Mouse (Mus musculus) stomach, embryonic 14.5 days (tissue): ENCODE measurements around the gene Dtnb. TPM values are rescaled to one million over a fixed set of nuclear protein-coding genes. Genes with fewer than 3 reads are reported as not detected.
"Not testable (repeated sequence)": the region's sequence is repeated elsewhere in the genome, so short reads cannot be mapped to it uniquely, and the experiment has no call there.

Experiments
- ATAC-seq: fragments of 200-750 bp; cut with Nextera tagmentation; 2 replicates; pipeline ENCODE4 v1.8.0; 2017; ENCODE audit warnings: low read depth, moderate TSS enrichment; ENCODE audit not compliant: insufficient number of reproducible peaks, insufficient read depth, low FRiP score
- H3K27ac ChIP-seq: fragments of 300-500 bp; sonication (generic); 2 replicates; pipeline ENCODE4 v1.5.1; 2014; ENCODE audit warnings: mild to moderate bottlenecking, low read length, moderate library complexity, mixed read lengths
- H3K27me3 ChIP-seq: fragments of 300-500 bp; sonication (generic); 2 replicates; pipeline ENCODE4 v1.6.1; 2014; ENCODE audit warnings: low read length, control low read depth, mixed read lengths; ENCODE audit not compliant: control insufficient read depth, insufficient read depth
- H3K36me3 ChIP-seq: fragments of 300-500 bp; sonication (generic); 2 replicates; pipeline ENCODE4 v1.6.1; 2014; ENCODE audit warnings: mild to moderate bottlenecking, control low read depth, low read length, moderate library complexity, mixed read lengths; ENCODE audit not compliant: control insufficient read depth, insufficient read depth
- H3K4me1 ChIP-seq: fragments of 300-500 bp; sonication (generic); 2 replicates; pipeline ENCODE4 v1.6.1; 2014; ENCODE audit warnings: low read length, control low read depth, mixed read lengths; ENCODE audit not compliant: control insufficient read depth, insufficient read depth
- H3K4me2 ChIP-seq: fragments of 300-500 bp; sonication (generic); replicated peaks from 2 replicates; pipeline ENCODE4 v1.6.1; 2014; ENCODE audit warnings: low read depth, low read length, control low read depth
- H3K4me3 ChIP-seq: fragments of 300-500 bp; sonication (generic); 2 replicates; pipeline ENCODE4 v1.5.1; 2014; ENCODE audit warnings: low read depth, low read length, control low read depth
- H3K9ac ChIP-seq: fragments of 300-500 bp; sonication (generic); replicated peaks from 2 replicates; pipeline ENCODE4 v1.6.1; 2014; ENCODE audit warnings: low read depth, mild to moderate bottlenecking, control low read depth, low read length, moderate library complexity, mixed read lengths
- H3K9me3 ChIP-seq: fragments of 300-500 bp; sonication (generic); 2 replicates; pipeline ENCODE4 v1.6.1; 2016; ENCODE audit warnings: low read depth, low read length, control low read depth; ENCODE audit not compliant: control insufficient read depth
- WGBS: fragments of 180-500 bp; shearing (Covaris S2); extraction: QIAGEN DNeasy Blood & Tissue Kit; methylation state at CpG from one replicate; pipeline ENCODE4 v1.1.7; 2014; 5-methylcytosine and 5-hydroxymethylcytosine counted together
- polyA plus RNA-seq: library from polyadenylated mRNA; unstranded; fragments of >200 nt; fragmentation: Nextera tagmentation; extraction: Ambion mirVana; gene quantifications from 2 replicates; pipeline ENCODE4 v1.2.1, GENCODE M21; 2014

Gene Dtnb
- polyA plus RNA-seq, 1 experiment from 2014 or later: 36.1 TPM

DNA sequence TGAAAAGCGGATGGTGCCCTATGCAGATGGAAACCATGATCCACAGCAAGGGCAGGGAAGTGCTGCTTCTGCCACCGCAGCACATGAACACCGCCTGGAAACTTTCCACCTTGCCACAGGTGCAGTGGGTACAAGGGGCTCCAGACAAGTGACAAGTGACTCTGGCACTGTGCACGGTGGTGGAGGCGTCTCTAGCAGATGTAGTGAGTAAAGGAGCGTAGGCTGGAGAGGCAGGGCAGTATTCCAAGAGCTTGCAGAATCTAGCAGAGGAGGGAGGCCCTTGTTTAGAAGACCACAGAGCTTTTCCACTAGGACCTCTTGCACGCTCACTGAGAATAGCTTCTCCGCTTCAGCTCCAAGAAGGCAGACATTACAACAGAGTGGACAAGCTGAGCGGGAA is 102.7 kb downstream of the Dtnb start:
- Histone ChIP-seq H3K4me2 (no peak overlapping the region), H3K9ac (no peak overlapping the region), H3K9me3 (no peaks in the 10 kb centered on the region), H3K4me1 (0 out of 2 replicates have a peak, but pooled peaks cover 3% of the 10 kb centered on the region), H3K27ac (no peak overlapping the region), H3K4me3 (no peak overlapping the region), H3K36me3 (no peaks in the 10 kb centered on the region), H3K27me3 (no peaks in the 10 kb centered on the region)
- 91% methylated on average over 9 of the region's 9 CpGs for WGBS
- no peak for ATAC-seq

DNA sequence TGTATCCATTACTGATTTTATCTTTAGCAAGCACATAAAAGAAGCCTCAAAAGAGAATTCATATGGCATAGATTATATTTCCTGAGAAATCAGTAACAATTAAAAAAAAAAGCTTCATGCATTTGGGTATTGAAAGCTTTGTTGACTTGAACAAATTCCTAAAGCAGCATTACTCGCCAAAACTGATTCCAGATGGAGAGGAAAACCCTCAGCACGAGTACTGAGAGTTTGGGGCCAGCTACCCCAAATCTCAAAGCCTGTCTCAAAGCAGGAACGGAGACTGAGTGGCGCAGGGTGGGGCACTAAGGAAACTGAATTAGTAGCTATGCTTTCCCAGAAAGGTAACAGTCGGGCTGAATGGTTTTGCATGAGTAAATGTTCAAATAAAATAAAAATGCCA is 108.5 kb downstream of the Dtnb start:
- Histone ChIP-seq H3K9ac (no peak overlapping the region), H3K27me3 (no peaks in the 10 kb centered on the region), H3K4me3 (no peak overlapping the region), H3K27ac (no peak overlapping the region), H3K9me3 (no peaks in the 10 kb centered on the region), H3K36me3 (no peaks in the 10 kb centered on the region), H3K4me1 (no peaks in the 10 kb centered on the region), H3K4me2 (no peak overlapping the region)
- ATAC-seq: no peak
- 82% methylated on average over 5 of the region's 5 CpGs for WGBS

DNA sequence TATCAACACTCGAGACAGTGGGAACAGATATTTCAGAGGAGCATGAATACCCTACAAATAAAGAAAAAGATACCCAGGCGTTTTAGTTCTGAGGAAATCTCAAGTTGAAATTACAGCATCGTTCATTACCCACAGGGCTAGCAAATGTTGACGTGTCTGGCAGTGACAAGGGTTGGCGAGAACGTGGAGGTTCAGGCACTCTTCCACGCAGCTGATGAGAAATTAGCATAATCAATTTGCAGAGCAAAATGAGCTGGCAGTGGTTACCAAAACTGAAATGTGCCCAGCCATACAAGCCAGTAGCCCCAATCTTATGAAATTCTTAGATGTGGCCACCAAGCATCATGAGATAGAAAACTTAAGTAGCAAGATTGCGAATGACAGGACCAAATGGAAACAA is 110.9 kb downstream of the Dtnb start:
- H3K9me3 ChIP-seq: no peaks in the 10 kb centered on the region
- no peak overlapping the region for H3K4me2 ChIP-seq
- H3K27ac ChIP-seq: no peak overlapping the region
- H3K27me3 ChIP-seq: no peaks in the 10 kb centered on the region
- H3K4me3 ChIP-seq: no peak overlapping the region
- WGBS: 82% methylated on average over 8 of the region's 8 CpGs
- ATAC-seq: no peak
- H3K9ac ChIP-seq: no peak overlapping the region
- H3K4me1 ChIP-seq: no peaks in the 10 kb centered on the region
- H3K36me3 ChIP-seq: no peaks in the 10 kb centered on the region

DNA sequence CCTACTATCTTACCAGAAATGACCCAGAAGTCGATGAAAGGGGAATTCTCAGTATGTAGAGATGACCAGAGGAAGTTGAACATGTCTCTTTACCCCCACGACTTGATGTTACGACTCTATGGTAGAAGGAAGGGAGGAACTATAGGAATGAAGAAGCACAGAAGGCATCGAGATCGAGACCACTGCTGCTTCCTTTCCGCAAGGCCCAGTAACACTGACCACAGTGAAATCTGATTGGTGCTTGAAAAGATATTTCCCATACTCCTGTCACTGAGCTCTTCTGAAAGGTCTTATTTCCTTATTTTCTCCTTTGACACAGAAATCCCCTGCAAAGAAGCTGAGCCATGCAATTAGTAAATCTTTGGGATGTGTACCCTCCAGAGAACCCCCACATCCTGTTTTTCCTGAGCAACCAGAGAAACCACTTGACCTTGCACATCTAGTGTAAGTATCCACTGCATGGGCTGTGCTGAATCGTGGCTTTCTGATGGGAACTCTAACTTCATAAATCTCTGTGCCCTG is 114.3 kb downstream of the Dtnb start:
- no peak for ATAC-seq
- WGBS: 77% methylated on average over 7 of the region's 7 CpGs
- H3K27ac ChIP-seq: no peak overlapping the region; the same call in 1 of the 2 replicates
- no peaks in the 10 kb centered on the region for H3K4me1 ChIP-seq
- H3K9me3 ChIP-seq: no peaks in the 10 kb centered on the region
- H3K9ac ChIP-seq: no peak overlapping the region
- no peaks in the 10 kb centered on the region for H3K27me3 ChIP-seq
- H3K4me2 ChIP-seq: no peak overlapping the region
- no peaks in the 10 kb centered on the region for H3K36me3 ChIP-seq
- H3K4me3 ChIP-seq: no peak overlapping the region

DNA sequence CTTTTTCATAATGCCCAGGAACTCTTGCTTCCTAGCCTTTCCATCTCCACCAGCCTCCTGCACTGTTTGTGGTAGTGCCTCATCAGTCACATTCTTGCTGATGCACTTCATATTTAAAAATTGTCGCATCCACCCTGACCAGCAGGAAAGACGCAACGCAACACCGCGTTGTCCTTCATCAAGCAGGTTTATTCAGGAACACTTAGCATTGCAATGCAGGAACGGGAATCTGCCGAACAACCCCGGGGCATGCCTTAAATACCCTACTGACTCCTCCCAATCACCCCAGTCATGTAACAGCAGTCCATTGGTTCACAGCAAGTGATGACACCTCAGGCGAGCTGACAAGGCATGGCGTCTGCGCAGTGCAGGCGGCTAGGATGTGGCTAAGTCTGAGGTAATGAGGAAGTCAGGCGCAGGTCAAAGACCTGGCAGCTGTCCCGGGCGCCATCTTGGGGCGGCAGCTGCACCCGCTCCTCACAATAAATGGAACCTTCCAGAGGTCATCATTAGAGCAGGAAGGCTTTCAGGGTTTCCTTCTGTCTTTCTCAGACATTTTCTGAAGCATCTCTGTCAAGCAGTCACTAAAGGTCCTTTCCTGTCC is 118.8 kb downstream of the Dtnb start:
- H3K4me1 ChIP-seq, H3K4me2 ChIP-seq, H3K4me3 ChIP-seq, H3K27me3 ChIP-seq, H3K27ac ChIP-seq, H3K36me3 ChIP-seq, H3K9me3 ChIP-seq, ATAC-seq, H3K9ac ChIP-seq: not testable (repeated sequence)
- WGBS: 93% methylated on average over 17 of the region's 17 CpGs

DNA sequence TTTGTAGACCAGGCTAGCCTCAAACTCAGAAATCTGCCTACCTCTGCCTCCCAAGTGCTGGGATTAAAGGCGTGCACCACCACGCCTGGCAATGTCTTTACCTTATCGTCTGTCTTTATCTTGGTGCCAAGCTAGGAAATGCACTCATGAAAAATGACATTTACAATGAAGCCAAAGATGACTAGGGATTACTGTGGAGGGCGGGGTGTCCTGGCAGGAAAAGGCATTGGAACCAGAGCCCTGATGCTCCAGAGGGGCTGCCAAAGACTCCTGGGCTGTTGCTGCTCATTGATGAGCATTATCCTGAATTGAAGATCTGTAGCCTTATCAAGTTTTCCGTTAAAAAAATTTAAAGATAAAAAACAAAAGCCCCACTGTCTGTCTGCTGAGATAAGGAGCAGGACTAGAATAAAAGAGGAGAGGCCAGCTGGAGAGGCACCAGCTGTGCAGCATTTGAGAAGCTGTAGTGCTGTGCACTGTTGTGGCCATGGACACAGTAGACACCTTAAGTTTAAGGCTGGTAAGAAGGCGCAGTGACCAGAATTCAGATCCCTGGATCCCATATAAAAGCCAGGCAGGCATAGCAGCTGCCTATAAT is 120.7 kb downstream of the Dtnb start:
- no peak overlapping the region for H3K9ac ChIP-seq
- ATAC-seq: no peak
- no peaks in the 10 kb centered on the region for H3K27me3 ChIP-seq
- no peaks in the 10 kb centered on the region for H3K36me3 ChIP-seq
- 72% methylated on average over 6 of the region's 6 CpGs for WGBS
- H3K4me1 ChIP-seq: no peaks in the 10 kb centered on the region
- no peak overlapping the region for H3K27ac ChIP-seq
- no peaks in the 10 kb centered on the region for H3K9me3 ChIP-seq
- H3K4me3 ChIP-seq: no peak overlapping the region
- no peak overlapping the region for H3K4me2 ChIP-seq

DNA sequence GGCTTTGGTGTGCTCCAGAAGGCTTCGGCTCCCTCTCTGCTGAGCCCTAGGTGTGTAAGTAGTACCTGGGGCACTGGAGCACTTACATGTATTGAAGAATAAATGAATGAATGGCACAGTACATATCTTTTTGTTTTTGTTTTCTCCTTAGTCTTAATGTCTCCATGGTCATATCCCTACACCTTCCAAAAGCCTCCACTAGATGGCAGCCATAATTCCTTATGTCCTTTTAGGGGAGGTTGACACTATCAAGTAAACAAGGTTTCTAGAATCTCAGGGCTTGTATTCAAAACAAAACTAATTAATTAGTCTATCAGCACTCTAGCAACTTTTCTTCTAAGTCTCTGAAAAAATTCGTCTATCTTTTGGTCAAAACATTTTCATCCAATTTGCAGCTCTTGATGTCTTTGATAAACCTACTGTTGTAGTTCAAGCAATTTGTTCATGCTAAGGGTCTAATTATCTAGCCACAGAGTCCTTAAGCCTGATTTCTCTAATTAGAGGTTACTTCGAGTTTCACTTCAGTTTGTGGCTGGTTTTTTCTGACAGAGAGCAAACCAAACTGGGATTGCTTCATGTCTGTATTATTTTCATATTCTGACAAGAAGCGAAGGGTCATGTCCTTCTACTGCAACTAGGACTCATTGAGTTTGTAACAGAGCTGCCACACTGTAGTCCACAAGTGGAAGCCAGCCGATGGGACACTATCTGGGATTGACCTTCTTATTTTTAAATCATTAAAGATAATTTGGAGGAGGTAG is 123.7 kb downstream of the Dtnb start:
- no peak for ATAC-seq
- no peak overlapping the region for H3K27ac ChIP-seq

DNA sequence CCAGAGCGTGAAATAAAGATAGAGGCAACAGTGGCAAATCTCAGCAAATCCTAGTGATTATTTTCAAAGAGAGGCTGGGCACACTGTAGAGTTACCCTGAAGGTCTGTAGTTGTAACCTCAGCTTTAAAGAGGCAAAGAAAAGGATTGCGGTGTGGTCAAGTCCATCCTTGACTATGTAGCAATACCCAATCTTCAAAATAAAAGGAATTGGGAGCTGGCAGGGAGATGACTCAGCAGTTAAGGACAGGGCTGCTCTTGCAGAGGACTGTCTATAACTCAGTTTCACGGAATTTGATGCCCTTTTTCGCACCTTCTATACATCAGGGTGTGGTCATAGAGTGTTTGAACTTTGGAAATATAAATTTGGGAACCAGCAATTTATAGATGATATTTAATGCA is 128.3 kb downstream of the Dtnb start:
- ATAC-seq: no peak
- H3K4me2 ChIP-seq: no peak overlapping the region
- H3K9me3 ChIP-seq: no peaks in the 10 kb centered on the region
- no peaks in the 10 kb centered on the region for H3K27me3 ChIP-seq
- H3K4me1 ChIP-seq: no peaks in the 10 kb centered on the region
- WGBS: 85% methylated on average over 4 of the region's 4 CpGs
- H3K9ac ChIP-seq: no peak overlapping the region
- no peak overlapping the region for H3K4me3 ChIP-seq
- no peak overlapping the region for H3K27ac ChIP-seq
- H3K36me3 ChIP-seq: no peaks in the 10 kb centered on the region

More for the DNA sequence above, 123.7 kb downstream of the Dtnb start:
- Histone ChIP-seq H3K4me1 (no peaks in the 10 kb centered on the region), H3K36me3 (no peaks in the 10 kb centered on the region), H3K4me3 (no peak overlapping the region), H3K4me2 (no peak overlapping the region), H3K9me3 (no peaks in the 10 kb centered on the region), H3K27me3 (no peaks in the 10 kb centered on the region), H3K9ac (no peak overlapping the region)
- WGBS: 67% methylated on average over 5 of the region's 5 CpGs
